Mouse (Mus musculus) neural tube, embryonic 15.5 days (tissue): ENCODE data around the gene Qrfp. TPM values are rescaled to one million over a fixed set of nuclear protein-coding genes. Genes with fewer than 3 reads are reported as not detected.

ENCODE experiments used
- ATAC-seq: fragments of 200-750 bp; cut with Nextera tagmentation; 2 replicates; pipeline ENCODE4 v1.8.0; 2017; ENCODE audit warnings: mild to moderate bottlenecking, moderate TSS enrichment, moderate library complexity; ENCODE audit not compliant: low FRiP score
- H3K27ac ChIP-seq: fragments of 300-500 bp; sonication (generic); replicated peaks from 2 replicates; pipeline ENCODE4 v1.5.1; 2015; ENCODE audit warnings: mild to moderate bottlenecking, inconsistent platforms
- H3K27me3 ChIP-seq: fragments of 300-500 bp; sonication (generic); replicated peaks from 2 replicates; pipeline ENCODE4 v1.6.1; 2015; ENCODE audit warnings: inconsistent platforms
- H3K36me3 ChIP-seq: fragments of 300-500 bp; sonication (generic); 2 replicates; pipeline ENCODE4 v1.6.1; 2015; ENCODE audit warnings: inconsistent platforms
- H3K4me1 ChIP-seq: fragments of 300-500 bp; sonication (generic); 2 replicates; pipeline ENCODE4 v1.6.1; 2015; ENCODE audit warnings: inconsistent platforms
- H3K4me2 ChIP-seq: fragments of 300-500 bp; sonication (generic); 2 replicates; pipeline ENCODE4 v1.6.1; 2015; ENCODE audit warnings: inconsistent platforms, mild to moderate bottlenecking, moderate library complexity
- H3K4me3 ChIP-seq: fragments of 300-500 bp; sonication (generic); replicated peaks from 2 replicates; pipeline ENCODE4 v1.5.1; 2015; ENCODE audit warnings: mild to moderate bottlenecking, inconsistent platforms
- H3K9ac ChIP-seq: fragments of 300-500 bp; sonication (generic); replicated peaks from 2 replicates; pipeline ENCODE4 v1.6.1; 2015; ENCODE audit warnings: mild to moderate bottlenecking, inconsistent platforms
- H3K9me3 ChIP-seq: fragments of 300-500 bp; sonication (generic); replicated peaks from 2 replicates; pipeline ENCODE4 v1.6.1; 2016; ENCODE audit warnings: inconsistent platforms
- WGBS: fragments of 180-500 bp; shearing (Covaris S2); methylation state at CpG from one replicate; pipeline ENCODE4 v1.1.7; 2015; ENCODE audit warnings: mixed read lengths; 5-methylcytosine and 5-hydroxymethylcytosine counted together
- polyA plus RNA-seq: library from polyadenylated mRNA; unstranded; fragments of >200 nt; fragmentation: Nextera tagmentation; extraction: Ambion mirVana; gene quantifications from 2 replicates; pipeline ENCODE4 v1.2.1, GENCODE M21; 2015

Gene Qrfp
- polyA plus RNA-seq, 1 experiment from 2014 or later, result not detected

- H3K9me3 ChIP-seq, result no peaks in the 10 kb centered on the region
- H3K36me3 ChIP-seq, result no peaks in the 10 kb centered on the region
- H3K27me3 ChIP-seq, result no peaks in the 10 kb centered on the region; the same call in 1 of the 2 replicates
- peaks cover 21% of the 10 kb centered on the region for H3K4me1 ChIP-seq
- H3K4me2 ChIP-seq, result no peak overlapping the region
- no peak overlapping the region for H3K4me3 ChIP-seq
- H3K9ac ChIP-seq, result no peak overlapping the region
- no peak overlapping the region for H3K27ac ChIP-seq
- 80% methylated on average over 4 of the region's 4 CpGs for WGBS
- no peak for ATAC-seq
These were observed 3.3 kb upstream of the Qrfp start for GRCm38 (mm10) chr2:31813641-31814040.

- no peaks in the 10 kb centered on the region for H3K9me3 ChIP-seq
- no peaks in the 10 kb centered on the region for H3K36me3 ChIP-seq
- peaks cover 43% of the 10 kb centered on the region for H3K4me1 ChIP-seq
- no peak overlapping the region for H3K27ac ChIP-seq
- no peak overlapping the region for H3K4me2 ChIP-seq
- WGBS, result 87% methylated on average over 14 of the region's 14 CpGs
- no peak overlapping the region for H3K4me3 ChIP-seq
- ATAC-seq, result no peak
- no peak overlapping the region for H3K9ac ChIP-seq
- no peaks in the 10 kb centered on the region; the same call in 1 of the 2 replicates for H3K27me3 ChIP-seq
These were observed 942 bp upstream of the Qrfp start for GRCm38 (mm10) chr2:31811086-31811958.

- 68% methylated on average over 2 of the region's 2 CpGs for WGBS
- Histone ChIP-seq H3K9me3 (no peaks in the 10 kb centered on the region), H3K4me1 (peaks cover 54% of the 10 kb centered on the region), H3K4me2 (no peak overlapping the region), H3K27me3 (no peaks in the 10 kb centered on the region; the same call in 1 of the 2 replicates), H3K36me3 (0 out of 2 replicates have a peak, but pooled peaks cover 2% of the 10 kb centered on the region), H3K9ac (no peak overlapping the region), H3K27ac (no peak overlapping the region), H3K4me3 (no peak overlapping the region)
- no peak for ATAC-seq
These were observed 1.0 kb downstream of the Qrfp start for GRCm38 (mm10) chr2:31809358-31809740.

GRCm38 (mm10) chr2:31808410-31809357, 1.7 kb downstream of the Qrfp start:
- ATAC-seq, result no peak
- no peaks in the 10 kb centered on the region for H3K9me3 ChIP-seq
- H3K27me3 ChIP-seq, result no peaks in the 10 kb centered on the region
- H3K4me1 ChIP-seq, result peaks cover 54% of the 10 kb centered on the region
- H3K4me3 ChIP-seq, result no peak overlapping the region
- H3K9ac ChIP-seq, result no peak overlapping the region
- H3K36me3 ChIP-seq, result peaks cover 7% of the 10 kb centered on the region
- H3K27ac ChIP-seq, result no peak overlapping the region
- 37% methylated on average over 28 of the region's 28 CpGs for WGBS
- no peak overlapping the region for H3K4me2 ChIP-seq

- no peak overlapping the region for H3K9ac ChIP-seq
- WGBS, result 16% methylated on average over 9 of the region's 9 CpGs
- no peak overlapping the region for H3K4me3 ChIP-seq
- ATAC-seq, result peak; percentile 62
- peaks cover 25% of the 10 kb centered on the region for H3K36me3 ChIP-seq
- H3K4me1 ChIP-seq, result peaks cover 54% of the 10 kb centered on the region
- peak overlapping the region; percentile 68 for H3K27ac ChIP-seq
- no peaks in the 10 kb centered on the region for H3K9me3 ChIP-seq
- H3K27me3 ChIP-seq, result no peaks in the 10 kb centered on the region
- H3K4me2 ChIP-seq, result 0 out of 2 replicates have a peak overlapping the region, but pooled peaks have one; percentile 3
These were observed 3.6 kb downstream of the Qrfp start for GRCm38 (mm10) chr2:31806639-31807382.

GRCm38 (mm10) chr2:31803480-31803879, 6.9 kb downstream of the Qrfp start:
- Histone ChIP-seq H3K9ac (no peak overlapping the region), H3K4me2 (no peak overlapping the region), H3K36me3 (peaks cover 58% of the 10 kb centered on the region), H3K27ac (no peak overlapping the region), H3K9me3 (no peaks in the 10 kb centered on the region), H3K4me1 (peaks cover 32% of the 10 kb centered on the region), H3K27me3 (no peaks in the 10 kb centered on the region), H3K4me3 (no peak overlapping the region)
- 82% methylated on average over 14 of the region's 14 CpGs for WGBS
- no peak for ATAC-seq

GRCm38 (mm10) chr2:31802811-31803210, 7.6 kb downstream of the Qrfp start:
- Histone ChIP-seq H3K9ac (no peak overlapping the region), H3K27me3 (no peaks in the 10 kb centered on the region), H3K4me1 (peaks cover 26% of the 10 kb centered on the region), H3K36me3 (peaks cover 65% of the 10 kb centered on the region), H3K27ac (no peak overlapping the region), H3K4me2 (no peak overlapping the region), H3K9me3 (no peaks in the 10 kb centered on the region), H3K4me3 (no peak overlapping the region)
- ATAC-seq, result no peak
- WGBS, result 92% methylated on average over 8 of the region's 8 CpGs

- Histone ChIP-seq H3K36me3 (peaks cover 79% of the 10 kb centered on the region), H3K27ac (no peak overlapping the region), H3K9me3 (no peaks in the 10 kb centered on the region), H3K4me3 (no peak overlapping the region), H3K27me3 (no peaks in the 10 kb centered on the region), H3K4me1 (peaks cover 12% of the 10 kb centered on the region), H3K9ac (no peak overlapping the region), H3K4me2 (no peak overlapping the region)
- ATAC-seq, result no peak
- 83% methylated on average over 9 of the region's 9 CpGs for WGBS
These were observed 9.0 kb downstream of the Qrfp start for GRCm38 (mm10) chr2:31801416-31801815.

- H3K36me3 ChIP-seq, result peaks cover 85% of the 10 kb centered on the region
- no peaks in the 10 kb centered on the region for H3K4me1 ChIP-seq
- no peak for ATAC-seq
- no peaks in the 10 kb centered on the region for H3K27me3 ChIP-seq
- H3K27ac ChIP-seq, result no peak overlapping the region
- H3K4me3 ChIP-seq, result no peak overlapping the region
- no peak overlapping the region for H3K9ac ChIP-seq
- WGBS, result 85% methylated on average over 3 of the region's 3 CpGs
- no peak overlapping the region for H3K4me2 ChIP-seq
- H3K9me3 ChIP-seq, result no peaks in the 10 kb centered on the region
These were observed 13.4 kb downstream of the Qrfp start for GRCm38 (mm10) chr2:31796943-31797342.

GRCm38 (mm10) chr2:31792611-31793010, 17.8 kb downstream of the Qrfp start:
- Histone ChIP-seq H3K4me2 (no peak overlapping the region), H3K27me3 (no peaks in the 10 kb centered on the region), H3K9me3 (no peaks in the 10 kb centered on the region), H3K27ac (no peak overlapping the region), H3K4me3 (no peak overlapping the region), H3K9ac (no peak overlapping the region), H3K36me3 (peaks cover 65% of the 10 kb centered on the region), H3K4me1 (no peaks in the 10 kb centered on the region)
- 83% methylated on average over 6 of the region's 6 CpGs for WGBS
- ATAC-seq, result no peak

GRCm38 (mm10) chr2:31791260-31791659, 19.1 kb downstream of the Qrfp start:
- no peaks in the 10 kb centered on the region for H3K27me3 ChIP-seq
- no peaks in the 10 kb centered on the region for H3K9me3 ChIP-seq
- H3K36me3 ChIP-seq, result peaks cover 51% of the 10 kb centered on the region
- H3K9ac ChIP-seq, result no peak overlapping the region
- H3K4me2 ChIP-seq, result no peak overlapping the region
- 92% methylated on average over 8 of the region's 8 CpGs for WGBS
- peaks cover 3% of the 10 kb centered on the region; the same call in 1 of the 2 replicates for H3K4me1 ChIP-seq
- H3K4me3 ChIP-seq, result no peak overlapping the region
- no peak for ATAC-seq
- H3K27ac ChIP-seq, result no peak overlapping the region
